Mouse (Mus musculus) retina, embryonic 14.5 days (tissue): Measurements from ENCODE around the gene Pcca.

Experiments
- DNase-seq: peaks from one replicate; pipeline ENCODE4 v3.0.0-alpha.2; 2015; ENCODE audit warnings: low spot score

The Pcca gene

GRCm38 (mm10) chr14:122534017-122534924, at the start of gene Pcca:
Gene Pcca, plus strand, starts transcription at chr14:122534324.
- DNase-seq: peak; percentile 97

GRCm38 (mm10) chr14:122484458-122484843, 49.7 kb upstream of the Pcca start:
- DNase-seq: no peak

GRCm38 (mm10) chr14:122484844-122485551, 49.1 kb upstream of the Pcca start:
- peak; percentile 65 for DNase-seq

- peak; percentile 57 for DNase-seq
Measured at GRCm38 (mm10) chr14:122485635-122486181, 48.4 kb upstream of the Pcca start.

- DNase-seq: no peak
Measured at GRCm38 (mm10) chr14:122486611-122487010, 47.5 kb upstream of the Pcca start.

GRCm38 (mm10) chr14:122487366-122487765, 46.8 kb upstream of the Pcca start:
- DNase-seq: peak; percentile 43

- peak; percentile 55 for DNase-seq
Measured at GRCm38 (mm10) chr14:122489041-122489440, 45.1 kb upstream of the Pcca start.

GRCm38 (mm10) chr14:122489686-122490414, 44.3 kb upstream of the Pcca start:
- peak; percentile 67 for DNase-seq

- DNase-seq: peak; percentile 65
Measured at GRCm38 (mm10) chr14:122490441-122491328, 43.4 kb upstream of the Pcca start, which contains the start of gene Gm10837. Gene Gm10837, plus strand, starts transcription at chr14:122490586.

- peak; percentile 28 for DNase-seq
Measured at GRCm38 (mm10) chr14:122491521-122491920, 42.6 kb upstream of the Pcca start.

GRCm38 (mm10) chr14:122492015-122492414, 42.1 kb upstream of the Pcca start:
- no peak for DNase-seq

- DNase-seq: peak; percentile 39
Measured at GRCm38 (mm10) chr14:122509058-122509457, 25.1 kb upstream of the Pcca start.

- DNase-seq: no peak
Measured at GRCm38 (mm10) chr14:122511519-122511918, 22.6 kb upstream of the Pcca start.

- no peak for DNase-seq
Measured at GRCm38 (mm10) chr14:122513511-122514036, 20.6 kb upstream of the Pcca start.

GRCm38 (mm10) chr14:122528475-122528874, 5.6 kb upstream of the Pcca start:
- DNase-seq: no peak

- DNase-seq: no peak
Measured at GRCm38 (mm10) chr14:122535986-122536385, 1.9 kb downstream of the Pcca start.

- DNase-seq: no peak
Measured at GRCm38 (mm10) chr14:122548421-122548820, 14.3 kb downstream of the Pcca start.

GRCm38 (mm10) chr14:122548905-122549304, 14.8 kb downstream of the Pcca start:
- DNase-seq: no peak

- no peak for DNase-seq
Measured at GRCm38 (mm10) chr14:122552761-122553445, 18.8 kb downstream of the Pcca start.

- no peak for DNase-seq
Measured at GRCm38 (mm10) chr14:122557353-122557752, 23.2 kb downstream of the Pcca start.
